Mouse (Mus musculus): ENCODE measurements at regions not wholly inside any gene's neighbourhood (a gene's known extent, or its start where the extent isn't known, plus 50 kb on each side); places are given as distances from the start of the nearest gene placed in this dataset.

DNA sequence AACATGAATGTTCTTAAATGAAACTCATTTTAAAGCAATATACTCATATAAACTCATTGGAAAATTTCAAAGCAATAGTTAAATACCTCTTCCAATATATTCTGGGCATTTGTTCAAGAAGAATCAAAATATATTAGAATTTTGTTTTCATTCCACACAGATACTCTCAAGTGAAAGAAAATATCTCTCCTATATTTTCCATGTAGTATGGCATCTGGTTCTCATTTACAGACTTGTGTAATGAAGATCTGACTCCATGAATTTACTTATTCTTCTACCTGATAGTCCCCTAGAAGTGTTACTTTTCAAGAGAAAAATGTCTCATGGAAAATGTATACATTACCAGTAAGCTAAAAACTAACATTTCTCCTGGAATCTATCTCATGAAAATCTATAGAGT is 144.2 kb upstream of the Col5a2 start:
- no peak for ATAC-seq (ENCODE audit: extremely low read depth, insufficient number of reproducible peaks, low FRiP score, low TSS enrichment)
- no peaks in the 10 kb centered on the region for H3K9me3 ChIP-seq
- H3K27ac ChIP-seq (replicated peaks) = no peak overlapping the region
- no peak overlapping the region for H3K4me3 ChIP-seq
- H3K4me2 ChIP-seq = no peak overlapping the region
- no peaks in the 10 kb centered on the region for H3K36me3 ChIP-seq
- no peaks in the 10 kb centered on the region for H3K4me1 ChIP-seq
- no peaks in the 10 kb centered on the region for H3K27me3 ChIP-seq (replicated peaks)
- no peak overlapping the region for H3K9ac ChIP-seq

DNA sequence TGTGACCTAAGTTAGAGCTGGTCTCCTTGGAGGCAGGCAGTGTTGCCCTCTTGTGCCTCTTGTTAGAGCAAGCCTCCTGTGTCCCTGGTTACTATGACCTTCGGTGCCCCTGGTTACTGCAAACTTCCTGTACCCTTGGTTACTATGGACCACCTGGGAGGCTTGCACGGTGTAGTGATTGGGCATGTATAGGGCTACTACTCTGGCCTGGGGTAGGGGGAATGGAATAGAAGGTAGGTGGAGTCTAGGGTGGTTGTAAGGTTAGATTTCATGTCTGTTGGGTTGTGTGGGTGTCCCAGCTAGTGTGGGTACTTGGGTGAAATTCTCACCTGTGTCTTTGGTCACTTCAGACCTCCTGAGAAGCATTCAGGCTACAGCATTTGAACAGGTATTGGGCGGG is 141.7 kb upstream of the Wdr75 start:
- Histone ChIP-seq H3K4me1 (no peaks in the 10 kb centered on the region), H3K27ac (replicated peaks) (no peak overlapping the region), H3K9me3 (no peaks in the 10 kb centered on the region), H3K4me3 (no peak overlapping the region), H3K4me2 (no peak overlapping the region), H3K9ac (no peak overlapping the region), H3K36me3 (no peaks in the 10 kb centered on the region), H3K27me3 (replicated peaks) (no peaks in the 10 kb centered on the region)
- ATAC-seq (ENCODE audit: extremely low read depth, insufficient number of reproducible peaks, low FRiP score, low TSS enrichment) = no peak
- WGBS = 83% methylated on average over 3 of the region's 3 CpGs

DNA sequence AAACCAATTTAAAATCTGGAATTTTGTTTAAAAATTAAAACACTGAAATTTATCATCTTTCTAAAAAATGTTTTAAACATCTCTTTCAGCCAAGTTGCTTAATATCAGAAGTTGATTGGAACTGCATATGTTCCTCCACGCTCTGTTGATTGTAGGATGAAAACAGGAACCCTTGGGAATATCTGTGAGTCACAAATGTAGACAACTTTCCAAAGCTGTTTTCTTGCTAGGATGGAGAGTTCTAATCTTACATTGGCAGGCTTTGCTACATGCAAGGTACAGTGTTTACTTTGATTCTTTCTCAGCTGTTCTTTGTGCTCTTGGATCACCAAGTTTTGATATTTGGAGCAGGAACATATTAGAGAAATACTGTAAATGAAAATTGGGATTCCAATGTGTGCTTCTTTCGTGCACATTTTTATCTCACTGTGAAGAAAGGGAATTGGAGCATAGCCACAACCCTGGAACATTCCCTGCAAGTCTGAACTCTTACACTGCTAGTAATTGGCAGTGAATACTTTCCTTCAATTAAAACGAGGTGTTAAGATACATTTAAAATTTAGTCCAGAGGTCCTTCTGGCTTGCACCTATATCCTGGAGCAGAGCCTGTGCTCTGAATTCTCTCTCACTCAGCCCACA is 131.0 kb upstream of the Wdr75 start:
- Histone ChIP-seq H3K9ac (no peak overlapping the region), H3K36me3 (no peaks in the 10 kb centered on the region), H3K4me3 (no peak overlapping the region), H3K4me2 (no peak overlapping the region), H3K27me3 (replicated peaks) (no peaks in the 10 kb centered on the region), H3K4me1 (0 out of 2 replicates have a peak, but pooled peaks cover 2% of the 10 kb centered on the region), H3K27ac (replicated peaks) (peak overlapping the region; percentile 48; the same call in 1 of the 2 replicates), H3K9me3 (no peaks in the 10 kb centered on the region)
- WGBS = 57% methylated on average over 3 of the region's 3 CpGs
- ATAC-seq (ENCODE audit: extremely low read depth, insufficient number of reproducible peaks, low FRiP score, low TSS enrichment) = no peak

GRCm38 (mm10) chr1:45672443-45673156 is 122.4 kb upstream of the Wdr75 start:
- Histone ChIP-seq H3K9me3 (no peaks in the 10 kb centered on the region), H3K4me2 (no peak overlapping the region), H3K9ac (no peak overlapping the region), H3K4me3 (no peak overlapping the region), H3K36me3 (no peaks in the 10 kb centered on the region), H3K4me1 (no peaks in the 10 kb centered on the region), H3K27ac (replicated peaks) (peak overlapping the region; percentile 45), H3K27me3 (replicated peaks) (no peaks in the 10 kb centered on the region)
- WGBS = 34% methylated on average over 5 of the region's 5 CpGs
- no peak for ATAC-seq (ENCODE audit: extremely low read depth, insufficient number of reproducible peaks, low FRiP score, low TSS enrichment)

- Histone ChIP-seq H3K4me1 (no peaks in the 10 kb centered on the region), H3K4me3 (no peak overlapping the region), H3K27ac (replicated peaks) (no peak overlapping the region), H3K9ac (no peak overlapping the region), H3K4me2 (no peak overlapping the region), H3K36me3 (no peaks in the 10 kb centered on the region), H3K9me3 (no peaks in the 10 kb centered on the region), H3K27me3 (replicated peaks) (no peaks in the 10 kb centered on the region)
- 74% methylated on average over 5 of the region's 5 CpGs for WGBS
- no peak for ATAC-seq (ENCODE audit: extremely low read depth, insufficient number of reproducible peaks, low FRiP score, low TSS enrichment)
Observed at GRCm38 (mm10) chr1:45675771-45676439, 119.1 kb upstream of the Wdr75 start.

- Histone ChIP-seq H3K27me3 (replicated peaks) (no peaks in the 10 kb centered on the region), H3K4me3 (no peak overlapping the region), H3K9me3 (no peaks in the 10 kb centered on the region), H3K4me2 (no peak overlapping the region), H3K9ac (no peak overlapping the region), H3K27ac (replicated peaks) (no peak overlapping the region), H3K4me1 (no peaks in the 10 kb centered on the region), H3K36me3 (no peaks in the 10 kb centered on the region)
- ATAC-seq (ENCODE audit: extremely low read depth, insufficient number of reproducible peaks, low FRiP score, low TSS enrichment) = no peak
- 75% methylated on average over 8 of the region's 8 CpGs for WGBS
Observed at GRCm38 (mm10) chr1:45679964-45680709, 114.8 kb upstream of the Wdr75 start.

- Histone ChIP-seq H3K9me3 (no peaks in the 10 kb centered on the region; the same call in none of the 2 replicates), H3K4me3 (no peak overlapping the region), H3K4me1 (no peaks in the 10 kb centered on the region), H3K4me2 (no peak overlapping the region), H3K36me3 (no peaks in the 10 kb centered on the region), H3K27me3 (replicated peaks) (no peaks in the 10 kb centered on the region), H3K27ac (replicated peaks) (peak overlapping the region; percentile 62), H3K9ac (no peak overlapping the region)
- 31% methylated on average over 1 of the region's 1 CpGs for WGBS
- no peak for ATAC-seq (ENCODE audit: extremely low read depth, insufficient number of reproducible peaks, low FRiP score, low TSS enrichment)
Observed at GRCm38 (mm10) chr1:45700893-45701292, 94.1 kb upstream of the Wdr75 start.

DNA sequence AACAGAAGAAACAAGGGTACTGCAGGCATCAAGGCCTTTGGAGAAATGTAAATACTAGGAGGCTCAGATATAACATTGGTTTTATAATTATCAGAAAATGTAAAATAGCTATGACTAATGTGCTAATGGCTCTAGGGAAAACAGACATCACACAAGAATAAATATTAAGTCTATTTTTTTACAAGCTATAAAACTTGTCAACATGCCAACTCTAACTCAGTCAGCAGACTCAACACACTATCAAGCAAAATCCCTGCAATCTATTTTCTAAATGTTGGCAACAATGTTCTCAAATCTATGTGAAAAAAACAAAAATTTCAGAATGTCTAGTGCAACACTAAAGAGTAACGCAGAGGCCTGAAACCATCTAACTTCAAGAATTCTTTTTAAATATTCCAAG is 93.5 kb upstream of the Wdr75 start:
- H3K9ac ChIP-seq = no peak overlapping the region
- no peaks in the 10 kb centered on the region; the same call in none of the 2 replicates for H3K9me3 ChIP-seq
- WGBS = 78% methylated on average over 1 of the region's 1 CpGs
- H3K36me3 ChIP-seq = no peaks in the 10 kb centered on the region
- no peak overlapping the region for H3K4me3 ChIP-seq
- ATAC-seq (ENCODE audit: extremely low read depth, insufficient number of reproducible peaks, low FRiP score, low TSS enrichment) = no peak
- no peak overlapping the region for H3K4me2 ChIP-seq
- no peaks in the 10 kb centered on the region for H3K27me3 ChIP-seq (replicated peaks)
- no peaks in the 10 kb centered on the region for H3K4me1 ChIP-seq
- H3K27ac ChIP-seq (replicated peaks) = peak overlapping the region; percentile 62

- H3K27me3 ChIP-seq (replicated peaks) = no peaks in the 10 kb centered on the region
- H3K9me3 ChIP-seq = no peaks in the 10 kb centered on the region
Observed at GRCm38 (mm10) chr1:45723369-45723768, 71.6 kb upstream of the Wdr75 start.

GRCm38 (mm10) chr1:45732958-45733357 is 62.0 kb upstream of the Wdr75 start:
- Histone ChIP-seq H3K36me3 (no peaks in the 10 kb centered on the region), H3K4me1 (no peaks in the 10 kb centered on the region), H3K27ac (replicated peaks) (no peak overlapping the region), H3K9me3 (no peaks in the 10 kb centered on the region), H3K27me3 (replicated peaks) (no peaks in the 10 kb centered on the region), H3K9ac (no peak overlapping the region), H3K4me3 (no peak overlapping the region), H3K4me2 (no peak overlapping the region)
- 75% methylated on average over 3 of the region's 3 CpGs for WGBS
- ATAC-seq (ENCODE audit: extremely low read depth, insufficient number of reproducible peaks, low FRiP score, low TSS enrichment) = no peak

More at GRCm38 (mm10) chr1:45723369-45723768, 71.6 kb upstream of the Wdr75 start:
- no peak for ATAC-seq (ENCODE audit: extremely low read depth, insufficient number of reproducible peaks, low FRiP score, low TSS enrichment)
- Histone ChIP-seq H3K36me3 (no peaks in the 10 kb centered on the region), H3K4me3 (no peak overlapping the region), H3K27ac (replicated peaks) (no peak overlapping the region), H3K4me1 (no peaks in the 10 kb centered on the region), H3K9ac (no peak overlapping the region), H3K4me2 (no peak overlapping the region)
- 86% methylated on average over 2 of the region's 2 CpGs for WGBS

DNA sequence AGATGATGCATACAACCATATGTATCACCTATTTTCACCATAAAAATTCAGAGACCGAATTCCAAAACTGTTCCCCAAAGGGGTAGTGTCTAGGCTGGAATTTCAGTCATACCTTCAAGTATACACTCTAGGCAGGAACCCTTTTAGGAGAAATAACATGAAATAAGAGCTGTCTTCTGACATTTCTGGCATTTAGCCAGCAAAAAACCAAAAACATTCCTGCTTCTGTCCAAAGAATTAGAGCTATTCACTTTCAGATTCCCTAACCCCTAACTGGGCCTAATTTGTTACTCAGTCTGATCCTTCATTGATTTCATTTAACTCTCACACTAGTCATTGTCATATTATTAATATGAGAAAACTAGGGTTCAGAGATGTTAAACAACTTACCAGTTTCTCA is 49.8 kb upstream of the Wdr75 start:
- ATAC-seq (ENCODE audit: extremely low read depth, insufficient number of reproducible peaks, low FRiP score, low TSS enrichment) = no peak
- peaks cover 23% of the 10 kb centered on the region for H3K9me3 ChIP-seq
- H3K27ac ChIP-seq (replicated peaks) = no peak overlapping the region

More for the DNA sequence above, 49.8 kb upstream of the Wdr75 start:
- Histone ChIP-seq H3K36me3 (peaks cover 3% of the 10 kb centered on the region; the same call in 1 of the 2 replicates), H3K27me3 (replicated peaks) (no peaks in the 10 kb centered on the region), H3K9ac (no peak overlapping the region), H3K4me3 (no peak overlapping the region), H3K4me2 (no peak overlapping the region), H3K4me1 (no peaks in the 10 kb centered on the region)
- WGBS = 67% methylated on average over 1 of the region's 1 CpGs

Data from heart, embryonic 13.5 days (tissue).